Mouse (Mus musculus): Measurements from ENCODE around the gene Klk10.

The Klk10 gene

DNA sequence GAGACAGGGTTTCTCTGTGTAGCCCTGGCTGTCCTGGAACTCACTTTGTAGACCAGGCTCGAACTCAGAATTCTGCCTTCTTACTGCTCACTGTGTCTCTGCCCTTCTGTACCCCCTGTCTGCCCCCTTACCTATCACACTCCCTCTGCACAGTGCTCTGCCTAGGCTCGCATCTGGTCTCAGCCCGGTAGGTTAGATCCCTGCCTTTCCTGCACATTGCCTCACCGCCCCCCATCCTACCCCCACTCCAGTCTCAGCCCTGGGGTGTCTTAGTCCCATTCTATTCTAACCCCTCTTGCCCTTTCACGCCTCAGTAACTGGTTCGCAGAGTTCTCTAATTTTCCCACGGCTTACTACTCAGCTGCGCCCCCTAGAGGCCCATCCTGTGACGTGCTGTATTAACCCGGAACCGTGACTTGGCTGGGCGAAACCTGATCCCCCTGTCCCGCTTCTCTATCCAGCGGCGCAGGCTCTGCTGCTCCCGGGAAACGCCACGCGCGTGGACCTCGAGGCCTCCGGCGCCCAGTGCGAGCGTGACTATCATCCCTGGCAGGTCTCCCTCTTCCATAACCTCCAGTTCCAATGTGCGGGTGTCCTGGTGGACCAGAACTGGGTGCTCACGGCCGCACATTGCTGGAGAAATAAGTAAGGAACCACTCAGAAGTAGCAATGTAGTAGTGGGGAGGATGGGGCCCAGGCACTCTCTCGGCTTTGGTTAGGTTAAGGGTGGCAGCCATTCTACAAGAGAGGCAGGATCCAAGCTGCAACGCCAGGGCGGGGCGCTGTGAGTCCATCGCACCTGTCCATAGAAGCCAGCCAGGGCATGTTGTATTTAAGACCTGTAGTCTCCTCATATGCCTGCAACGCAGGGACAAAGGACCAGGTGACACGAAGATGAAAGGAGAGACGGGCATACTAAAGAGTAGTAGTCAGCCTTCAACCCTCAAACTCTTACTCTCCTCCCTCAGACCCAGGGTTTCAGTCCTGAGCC, 1.7 kb downstream of the Klk10 start:
- CTCF ChIA-PET = interaction anchor here in 3 of 4 experiments (0.5 to 2.5 kb wide), 16 partner anchors 9 to 606 kb away, joined by 3 to 17 read pairs (median 4); partner anchors contain the start of gene Klk9 (in 1 of the 3)

GRCm38 (mm10) chr7:43785286-43785685, 4.5 kb downstream of the Klk10 start:
- ChIA-PET POLR2A (interaction anchor here in 1 of 4 experiments (1.7 kb wide), 1 partner anchor 12 kb away, joined by 5 read pairs; the partner anchor contains the start of gene Klk8), CTCF (interaction anchor here in 1 of 4 experiments (0.6 kb wide), 1 partner anchor 205 kb away, joined by 3 read pairs; no protein-coding TSS in a partner anchor)

More for the DNA sequence above, 1.7 kb downstream of the Klk10 start:
- POLR2A ChIA-PET = interaction anchor here in 3 of 4 experiments (0.7 to 2.0 kb wide), 6 partner anchors 10 to 276 kb away, joined by 3 to 6 read pairs (median 4); partner anchors contain the start of genes Klk7 (in 1 of the 3) and Klk8 (in 1 of the 3)

- CTCF ChIA-PET = interaction anchor here in 3 of 4 experiments (0.6 to 1.8 kb wide), 4 partner anchors 68 to 444 kb away, joined by 3 to 9 read pairs (median 4); no protein-coding TSS in a partner anchor
- POLR2A ChIA-PET = interaction anchor here in 1 of 4 experiments (0.6 to 1.4 kb wide), 3 partner anchors 10 to 571 kb away, joined by 3 to 4 read pairs (median 3); partner anchors contain the start of gene Klk8
Observed at GRCm38 (mm10) chr7:43788096-43788495, 7.3 kb downstream of the Klk10 start.

GRCm38 (mm10) chr7:43789295-43789694, 8.5 kb downstream of the Klk10 start:
- POLR2A ChIA-PET = interaction anchor here in 2 of 4 experiments (0.6 to 1.4 kb wide), 5 partner anchors 9 to 366 kb away, joined by 3 to 4 read pairs (median 3); partner anchors contain the start of gene Klk8 (in 1 of the 2)
- CTCF ChIA-PET = interaction anchor here (0.6 to 2.0 kb wide), 14 partner anchors 9 to 403 kb away, joined by 3 to 12 read pairs (median 4); partner anchors contain the start of gene Ctu1 (in 1 of the 4)

- ChIA-PET POLR2A (interaction anchor here in 2 of 4 experiments (1.0 to 1.7 kb wide), 2 partner anchors 13 to 201 kb away, joined by 4 to 5 read pairs; no protein-coding TSS in a partner anchor), CTCF (interaction anchor here in 1 of 4 experiments (0.6 to 1.9 kb wide), 3 partner anchors 9 to 27 kb away, joined by 3 to 5 read pairs (median 4); no protein-coding TSS in a partner anchor)
Observed at GRCm38 (mm10) chr7:43791591-43791990, 10.8 kb downstream of the Klk10 start, which contains the start of gene Klk9. Gene Klk9 (plus strand): TSS chr7:43791891.

GRCm38 (mm10) chr7:43796355-43796754, 15.5 kb downstream of the Klk10 start:
- ChIA-PET CTCF (interaction anchor here in 2 of 4 experiments (0.6 to 1.6 kb wide), 2 partner anchors 61 to 595 kb away, joined by 3 to 4 read pairs; no protein-coding TSS in a partner anchor), POLR2A (interaction anchor here in 1 of 4 experiments (0.7 to 1.5 kb wide), 5 partner anchors 10 to 82 kb away, joined by 3 to 5 read pairs (median 3); partner anchors contain the start of gene Klk10)

- CTCF ChIA-PET = interaction anchor here in 2 of 4 experiments (1.1 to 1.6 kb wide), 3 partner anchors 8 to 121 kb away, joined by 3 to 4 read pairs (median 4); no protein-coding TSS in a partner anchor
- POLR2A ChIA-PET = interaction anchor here in 3 of 4 experiments (0.6 to 1.6 kb wide), 12 partner anchors 8 to 217 kb away, joined by 3 to 7 read pairs (median 4); partner anchors contain the start of genes Ctu1 (in 1 of the 3) and Klk10 (in 1 of the 3)
Observed at GRCm38 (mm10) chr7:43797333-43797769, 16.5 kb downstream of the Klk10 start, which contains the start of gene Klk8. Gene Klk8 (plus strand): TSS chr7:43797577.

GRCm38 (mm10) chr7:43797844-43798462, 17.1 kb downstream of the Klk10 start:
- ChIA-PET CTCF (interaction anchor here in 2 of 4 experiments (1.1 to 1.4 kb wide), 2 partner anchors 8 to 122 kb away, joined by 3 to 4 read pairs; no protein-coding TSS in a partner anchor), POLR2A (interaction anchor here in 3 of 4 experiments (0.5 to 1.6 kb wide), 11 partner anchors 9 to 302 kb away, joined by 3 to 7 read pairs (median 4); partner anchors contain the start of genes Ctu1 (in 1 of the 3) and Klk10 (in 1 of the 3))

DNA sequence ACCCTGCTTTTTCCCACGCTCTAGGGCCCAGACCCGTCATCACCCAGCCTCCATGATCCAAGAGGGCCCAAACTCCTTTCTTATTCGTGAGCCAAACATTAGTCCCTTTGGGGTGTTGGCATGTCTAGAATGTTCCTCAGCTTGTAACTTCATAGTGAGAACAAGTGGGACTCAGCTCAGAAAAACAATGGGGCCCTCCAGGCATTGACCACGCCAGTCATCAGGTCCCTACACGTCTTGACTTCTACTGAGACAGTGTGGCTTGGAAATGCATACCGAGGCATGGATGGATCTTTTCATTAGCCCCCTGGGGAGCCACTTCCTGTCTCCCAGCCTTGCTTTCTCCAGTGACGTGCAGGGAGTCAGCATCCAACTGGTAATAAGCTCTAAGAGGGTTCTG, 19.0 kb downstream of the Klk10 start:
- CTCF ChIA-PET = interaction anchor here in 1 of 4 experiments (1.2 kb wide), 1 partner anchor 10 kb away, joined by 3 read pairs; no protein-coding TSS in a partner anchor

GRCm38 (mm10) chr7:43810994-43811393, 30.2 kb downstream of the Klk10 start, which contains the start of gene Klk7:
Gene Klk7 (plus strand): TSS chr7:43811294.
- CTCF ChIA-PET = no interaction called here
- POLR2A ChIA-PET = interaction anchor here in 1 of 4 experiments (1.1 kb wide), 1 partner anchor 29 kb away, joined by 4 read pairs; no protein-coding TSS in a partner anchor

More for the DNA sequence above, 19.0 kb downstream of the Klk10 start:
- POLR2A ChIA-PET = no interaction called here

DNA sequence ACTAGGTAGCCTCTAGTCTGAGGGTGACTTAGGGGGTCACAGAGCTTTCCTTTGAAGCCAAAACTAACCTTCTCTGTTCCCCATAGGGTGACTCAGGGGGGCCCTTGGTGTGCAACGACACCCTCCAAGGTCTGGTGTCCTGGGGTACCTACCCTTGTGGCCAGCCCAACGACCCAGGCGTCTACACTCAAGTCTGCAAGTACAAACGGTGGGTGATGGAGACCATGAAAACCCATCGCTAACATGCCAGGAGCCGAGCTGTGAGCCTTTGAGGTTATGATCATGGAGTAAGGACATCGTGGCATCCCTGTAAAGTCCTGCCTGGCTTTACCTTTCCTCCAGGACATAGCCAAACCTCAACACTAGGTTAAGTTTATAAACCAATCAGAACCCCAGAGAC, 34.4 kb downstream of the Klk10 start:
- ChIA-PET POLR2A (no interaction called here), CTCF (no interaction called here)

GRCm38 (mm10) chr7:43816746-43817145, 35.9 kb downstream of the Klk10 start:
- CTCF ChIA-PET = no interaction called here
- POLR2A ChIA-PET = interaction anchor here in 1 of 4 experiments (1.1 kb wide), 1 partner anchor 36 kb away, joined by 3 read pairs; the partner anchor contains the start of gene Klk10

GRCm38 (mm10) chr7:43821581-43821980, 40.7 kb downstream of the Klk10 start:
- POLR2A ChIA-PET = interaction anchor here in 2 of 4 experiments (0.5 to 1.5 kb wide), 3 partner anchors 12 to 425 kb away, joined by 3 read pairs; partner anchors contain the start of genes 1700028J19Rik (in 1 of the 2) and 2410002F23Rik (in 1 of the 2)
- CTCF ChIA-PET = no interaction called here

- CTCF ChIA-PET = no interaction called here
- POLR2A ChIA-PET = no interaction called here
Observed at GRCm38 (mm10) chr7:43824199-43824598, 43.4 kb downstream of the Klk10 start, which contains the start of gene Klk6. Gene Klk6 (plus strand): TSS chr7:43824499.

DNA sequence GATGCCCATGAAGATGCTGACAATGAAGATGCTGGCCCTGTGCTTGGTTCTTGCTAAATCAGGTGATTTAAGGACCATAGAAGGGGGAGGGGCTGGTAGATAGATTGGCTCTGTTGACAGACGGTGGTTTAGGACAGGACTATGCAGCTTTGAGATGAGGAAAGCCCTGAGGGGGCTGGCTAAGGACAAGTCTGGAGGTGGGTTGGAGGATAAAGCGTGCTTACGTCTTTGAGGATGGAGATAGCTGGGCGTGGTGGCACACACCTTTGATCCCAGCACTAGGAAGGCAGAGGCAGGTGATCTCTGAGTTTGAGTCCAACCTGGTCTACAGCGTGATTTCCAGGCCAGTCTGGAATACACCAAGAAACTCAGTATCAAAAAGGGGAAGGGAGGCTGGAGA, 45.2 kb downstream of the Klk10 start:
- ChIA-PET POLR2A (no interaction called here), CTCF (no interaction called here)

GRCm38 (mm10) chr7:43827706-43828105, 46.9 kb downstream of the Klk10 start:
- CTCF ChIA-PET = interaction anchor here in 1 of 4 experiments (0.6 kb wide), 1 partner anchor 178 kb away, joined by 4 read pairs; no protein-coding TSS in a partner anchor
- POLR2A ChIA-PET = no interaction called here

DNA sequence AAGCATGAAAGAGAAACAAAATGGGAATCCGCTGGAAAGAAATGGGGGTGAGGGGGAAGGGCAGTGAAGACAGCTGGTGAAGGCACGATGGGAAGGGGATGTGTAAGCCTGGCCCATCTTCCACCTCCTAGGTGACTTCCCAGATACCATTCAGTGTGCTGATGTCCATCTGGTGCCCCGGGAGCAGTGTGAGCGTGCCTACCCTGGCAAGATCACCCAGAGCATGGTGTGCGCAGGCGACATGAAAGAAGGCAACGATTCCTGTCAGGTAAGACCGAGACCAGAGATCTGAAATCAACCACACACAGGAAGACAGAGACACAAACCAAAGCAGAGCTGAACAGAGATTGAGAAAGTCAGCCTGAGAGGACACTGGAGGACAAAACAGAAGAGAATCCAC, 48.2 kb downstream of the Klk10 start:
- ChIA-PET POLR2A (no interaction called here), CTCF (no interaction called here)

Data from embryonic stem cell, embryonic (primary cell).